Mouse (Mus musculus) common myeloid progenitor, adult 5-6 weeks (primary cell): ENCODE measurements around the gene Usb1. TPM values are rescaled to one million over a fixed set of nuclear protein-coding genes. Genes with fewer than 3 reads are reported as not detected.

Experiments
- ATAC-seq: replicated peaks from 2 replicates; pipeline ENCODE4 v1.8.0; 2016; ENCODE audit warnings: low read depth, mild to moderate bottlenecking, moderate TSS enrichment, inconsistent platforms; ENCODE audit not compliant: poor library complexity, severe bottlenecking
- total RNA-seq: library from RNA; stranded (forward); fragments of 200-1000, 187-1606 nt; gene quantifications from 2 replicates; pipeline ENCODE4 v1.2.3, GENCODE M21; 2017

Usb1 gene
- total RNA-seq, 1 experiment from 2014 or later = 14.5 TPM

GRCm38 (mm10) chr8:95332437-95333199, 534 bp downstream of the Usb1 start:
- no peak for ATAC-seq

- ATAC-seq = 0 out of 2 replicates have a peak, but pooled peaks have one; percentile 26
Observed at GRCm38 (mm10) chr8:95335706-95336105, 3.6 kb downstream of the Usb1 start.

GRCm38 (mm10) chr8:95336363-95336762, 4.3 kb downstream of the Usb1 start:
- ATAC-seq = no peak

- ATAC-seq = no peak
Observed at GRCm38 (mm10) chr8:95341721-95342120, 9.6 kb downstream of the Usb1 start.

- no peak for ATAC-seq
Observed at GRCm38 (mm10) chr8:95344668-95345067, 12.6 kb downstream of the Usb1 start.

GRCm38 (mm10) chr8:95346643-95347545, 14.8 kb downstream of the Usb1 start:
- ATAC-seq = peak; percentile 81

- ATAC-seq = no peak
Observed at GRCm38 (mm10) chr8:95348356-95348755, 16.3 kb downstream of the Usb1 start.

- peak; percentile 16; the same call in 1 of the 2 replicates for ATAC-seq
Observed at GRCm38 (mm10) chr8:95348811-95349630, 16.9 kb downstream of the Usb1 start.

GRCm38 (mm10) chr8:95351461-95351860, 19.4 kb downstream of the Usb1 start:
- no peak for ATAC-seq

GRCm38 (mm10) chr8:95352151-95352870, 20.2 kb downstream of the Usb1 start, which contains the start of gene Mmp15:
Gene Mmp15 (plus strand): TSS chr8:95352268.
- peak; percentile 30; the same call in 1 of the 2 replicates for ATAC-seq

- ATAC-seq = peak; percentile 38
Observed at GRCm38 (mm10) chr8:95352871-95353866, 21.1 kb downstream of the Usb1 start.

GRCm38 (mm10) chr8:95354606-95355005, 22.5 kb downstream of the Usb1 start:
- no peak for ATAC-seq

- no peak for ATAC-seq
Observed at GRCm38 (mm10) chr8:95358550-95359411, 26.7 kb downstream of the Usb1 start.

- peak; percentile 71 for ATAC-seq
Observed at GRCm38 (mm10) chr8:95360181-95361015, 28.3 kb downstream of the Usb1 start.

GRCm38 (mm10) chr8:95361016-95361341, 28.9 kb downstream of the Usb1 start:
- ATAC-seq = 0 out of 2 replicates have a peak, but pooled peaks have one; percentile 52

GRCm38 (mm10) chr8:95362272-95362671, 30.2 kb downstream of the Usb1 start:
- no peak for ATAC-seq
